11 mouse cellular contexts compared by ENCODE assay signal in genomic region chr17:88316213-88316967, GRCm38 (mm10).
DNase-seq lines count a peak whose midpoint lies in the region; ATAC-seq lines count a peak whose summit lies in the region.
"Had no signal": no experiment of that assay in that cellular context is flagged by ENCODE, and none has a peak within 500 bp of the region (broad histone marks: within the 10 kb centered on the region; RNA-seq: fewer than 3 reads in every experiment).

No protein-coding gene starts in this region.

- DNase-seq in intestine, embryonic 14.5 days (ENCODE audit: low spot score) = no peak
- DNase-seq in T-cell, adult 2 months (ENCODE audit: low spot score) = peak; percentile 40
- peak; percentile 52 for DNase-seq in retina, embryonic 14.5 days (ENCODE audit: low spot score)
- no peak for DNase-seq in lung, postnatal 4 days
- no peak for DNase-seq in left cerebral cortex, adult 9 months (ENCODE audit: low spot score in 2 of 2)
- no peak for DNase-seq in testis, postnatal 14 days (ENCODE audit: low spot score)
- DNase-seq: adrenal gland, postnatal 14 days had no signal

- peaks cover 3% of the 10 kb centered on the region; the same call in 1 of the 2 replicates for H3K9me3 ChIP-seq in intestine, embryonic 14.5 days (ENCODE audit: control insufficient read depth, low read length)
- H3K9me3 ChIP-seq in intestine, embryonic 16.5 days (ENCODE audit: control insufficient read depth, low read length) = no peaks in the 10 kb centered on the region
- 0 out of 2 replicates have a peak, but pooled peaks cover 3% of the 10 kb centered on the region for H3K9me3 ChIP-seq in hindbrain, embryonic 13.5 days

- no peaks in the 10 kb centered on the region for H3K27me3 ChIP-seq in intestine, embryonic 14.5 days (replicated peaks; ENCODE audit: control insufficient read depth, insufficient read depth, low read length)
- no peaks in the 10 kb centered on the region for H3K27me3 ChIP-seq in intestine, embryonic 16.5 days (replicated peaks; ENCODE audit: control insufficient read depth, insufficient read depth, low read length)
- peaks cover 2% of the 10 kb centered on the region; the same call in 1 of the 2 replicates for H3K27me3 ChIP-seq in hindbrain, embryonic 13.5 days

- no peaks in the 10 kb centered on the region for H3K4me1 ChIP-seq in intestine, embryonic 14.5 days (replicated peaks; ENCODE audit: control insufficient read depth, insufficient read depth, low read length)
- H3K4me1 ChIP-seq in intestine, embryonic 16.5 days (ENCODE audit: control insufficient read depth, insufficient read depth, low read length) = no peaks in the 10 kb centered on the region
- no peaks in the 10 kb centered on the region for H3K4me1 ChIP-seq in hindbrain, embryonic 13.5 days (replicated peaks)

- H3K36me3 ChIP-seq in intestine, embryonic 14.5 days (ENCODE audit: control insufficient read depth, insufficient read depth, low read length) = no peaks in the 10 kb centered on the region
- H3K36me3 ChIP-seq in intestine, embryonic 16.5 days (ENCODE audit: control insufficient read depth, insufficient read depth, low read length) = no peaks in the 10 kb centered on the region
- H3K36me3 ChIP-seq in hindbrain, embryonic 13.5 days = no peaks in the 10 kb centered on the region

- WGBS in intestine, embryonic 14.5 days = 75% methylated on average over 15 of the region's 15 CpGs
- WGBS in intestine, embryonic 16.5 days = 63% methylated on average over 15 of the region's 15 CpGs
- 63% methylated on average over 13 of the region's 15 CpGs for WGBS in hindbrain, embryonic 13.5 days

- H3K9ac ChIP-seq in intestine, embryonic 14.5 days (ENCODE audit: low read length) = no peak overlapping the region
- no peak overlapping the region for H3K9ac ChIP-seq in intestine, embryonic 16.5 days (ENCODE audit: low read depth, low read length)
- H3K9ac ChIP-seq in hindbrain, embryonic 13.5 days = no peak overlapping the region
- H3K9ac ChIP-seq: liver, embryonic 14.5 days had no signal

- ATAC-seq in intestine, embryonic 14.5 days (replicated peaks; ENCODE audit: low FRiP score, low TSS enrichment, low read depth) = peak; percentile 47; the same call in 1 of the 2 replicates
- ATAC-seq in intestine, embryonic 16.5 days = no peak
- peak; percentile 87 for ATAC-seq in hindbrain, embryonic 13.5 days (ENCODE audit: low FRiP score)

- no peak overlapping the region for H3K4me2 ChIP-seq in intestine, embryonic 14.5 days (ENCODE audit: low read length)
- H3K4me2 ChIP-seq in intestine, embryonic 16.5 days (ENCODE audit: low read depth, low read length) = no peak overlapping the region
- no peak overlapping the region for H3K4me2 ChIP-seq in hindbrain, embryonic 13.5 days

- no peak overlapping the region for H3K4me3 ChIP-seq in intestine, embryonic 14.5 days (ENCODE audit: low read depth, low read length)
- no peak overlapping the region for H3K4me3 ChIP-seq in intestine, embryonic 16.5 days (ENCODE audit: low read length)
- no peak overlapping the region for H3K4me3 ChIP-seq in hindbrain, embryonic 13.5 days

- H3K27ac ChIP-seq in intestine, embryonic 14.5 days (ENCODE audit: low read depth) = no peak overlapping the region
- H3K27ac ChIP-seq in intestine, embryonic 16.5 days (ENCODE audit: low read length) = no peak overlapping the region
- peak overlapping the region; percentile 55 for H3K27ac ChIP-seq in hindbrain, embryonic 13.5 days
- H3K27ac ChIP-seq: kidney, postnatal 0 days; liver, embryonic 14.5 days had no signal

Comparison
In these comparisons a context has a peak if more than half of its experiments do, and no peak if none do; other contexts are left out.
1. DNase-seq: peak in T-cell, adult 2 months (single experiment) and retina, embryonic 14.5 days (single experiment); none in intestine, embryonic 14.5 days (single experiment), lung, postnatal 4 days (0 of 2), left cerebral cortex, adult 9 months (0 of 2) and testis, postnatal 14 days (single experiment).